Mouse (Mus musculus): Measurements from ENCODE around the gene Spg11. TPM values are rescaled to one million over a fixed set of nuclear protein-coding genes. Genes with fewer than 3 reads are reported as not detected.
A peak's percentile ranks its signal among the peaks of the same experiment; 100 is the strongest.
"Not testable (repeated sequence)": the region's sequence is repeated elsewhere in the genome, so short reads cannot be mapped to it uniquely, and the experiment has no call there.

Gene Spg11
- total and polyA plus RNA-seq, 2 experiments from 2014 or later = 4.9 to 20.1 TPM

DNA sequence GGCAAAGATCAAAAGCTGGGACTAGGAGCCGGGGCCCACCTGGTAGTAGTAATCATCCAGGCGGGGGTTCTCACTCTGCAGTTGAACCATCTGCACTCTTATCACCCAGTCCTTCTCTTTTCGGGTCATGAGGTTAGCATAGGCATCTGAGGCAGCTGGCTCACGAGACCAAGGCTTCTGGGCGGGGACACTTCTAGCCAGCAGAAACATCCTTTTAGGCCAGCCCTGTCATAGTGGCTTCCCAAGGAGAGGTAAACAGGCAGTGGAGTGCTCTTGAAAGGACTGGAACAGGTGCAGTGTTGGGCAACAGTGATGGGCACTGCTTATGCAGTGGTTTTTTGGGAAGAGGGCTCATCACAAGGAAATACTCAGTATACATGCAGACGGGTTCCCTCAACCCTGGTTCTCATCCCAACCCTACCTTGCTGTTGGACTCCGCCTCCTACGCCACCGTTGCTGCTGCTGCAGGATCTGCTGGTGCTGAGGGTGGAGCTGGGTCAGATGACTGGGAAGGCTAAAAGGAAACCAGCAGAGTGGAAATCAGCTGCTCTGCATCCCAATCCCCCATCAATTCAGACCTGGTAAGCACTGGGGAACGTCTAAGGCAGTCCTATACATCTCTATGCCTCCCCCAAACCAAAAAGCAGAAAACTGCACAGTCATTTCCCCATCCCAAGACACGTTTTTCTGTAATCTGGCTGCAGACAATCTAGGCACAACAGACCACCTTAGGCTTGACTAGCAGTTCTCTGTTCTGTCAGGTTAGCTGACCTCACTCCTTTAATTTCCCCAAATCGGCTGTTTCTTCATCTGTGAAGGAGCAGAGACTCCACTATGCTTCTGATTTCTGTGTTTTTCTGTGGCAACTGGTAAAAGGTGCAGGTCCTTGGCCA lies 7.7 kb upstream of the Spg11 start:
- 58% methylated on average over 12 of the region's 12 CpGs for WGBS
- no peaks in the 10 kb centered on the region for H3K9me3 ChIP-seq (ENCODE audit: low read length)
- no peak overlapping the region for H3K4me2 ChIP-seq (ENCODE audit: low read depth, low read length, poor library complexity, severe bottlenecking)
- no peak for TF ChIP-seq CTCF (IDR thresholded peaks at IDR 0.05)
- H3K9ac ChIP-seq (replicated peaks; ENCODE audit: low read length, poor library complexity, severe bottlenecking) = no peak overlapping the region
- H3K27ac ChIP-seq (ENCODE audit: low read depth, low read length) = no peak overlapping the region
- no peaks in the 10 kb centered on the region for H3K36me3 ChIP-seq (ENCODE audit: insufficient read depth, low read length)
- no peak overlapping the region for H3K4me3 ChIP-seq (ENCODE audit: low read depth, low read length)
- no peaks in the 10 kb centered on the region for H3K4me1 ChIP-seq (ENCODE audit: insufficient read depth, low read length)
- DNase-seq (ENCODE audit: low spot score) (no peak), ATAC-seq (ENCODE audit: low FRiP score) (no peak)
- H3K27me3 ChIP-seq (ENCODE audit: insufficient read depth, low read length) = no peaks in the 10 kb centered on the region

DNA sequence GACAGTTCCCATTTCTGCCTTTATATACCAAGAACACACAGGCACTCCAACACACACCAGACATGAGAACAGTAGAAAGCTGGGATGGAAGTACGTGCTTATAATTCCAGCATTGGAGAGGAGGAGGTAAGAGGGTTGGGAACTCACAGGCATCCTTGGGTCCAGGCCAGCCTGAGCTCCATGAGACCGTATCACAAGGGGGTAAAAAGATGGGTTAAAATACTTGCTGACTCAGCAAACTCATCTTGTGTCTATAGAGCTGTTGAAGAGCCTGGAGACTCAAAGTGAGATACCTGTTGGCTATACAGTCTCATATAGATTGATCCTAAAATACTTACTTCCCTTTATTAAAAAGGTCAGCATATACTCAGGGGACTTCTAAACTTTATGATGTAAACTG lies 1.3 kb downstream of the Spg11 start:
- no peak overlapping the region for H3K27ac ChIP-seq (ENCODE audit: low read depth, low read length)
- peak overlapping the region; percentile 96 for H3K4me3 ChIP-seq (ENCODE audit: low read depth, low read length)
- H3K4me1 ChIP-seq (ENCODE audit: insufficient read depth, low read length) = no peaks in the 10 kb centered on the region
- WGBS = 88% methylated on average over 2 of the region's 2 CpGs
- H3K9me3 ChIP-seq (ENCODE audit: low read length) = no peaks in the 10 kb centered on the region
- no peak overlapping the region for H3K9ac ChIP-seq (replicated peaks; ENCODE audit: low read length, poor library complexity, severe bottlenecking)
- DNase-seq (ENCODE audit: low spot score) (no peak), ATAC-seq (ENCODE audit: low FRiP score) (no peak)
- peak overlapping the region; percentile 57 for H3K4me2 ChIP-seq (ENCODE audit: low read depth, low read length, poor library complexity, severe bottlenecking)
- H3K27me3 ChIP-seq (ENCODE audit: insufficient read depth, low read length) = no peaks in the 10 kb centered on the region
- peaks cover 8% of the 10 kb centered on the region; the same call in 1 of the 2 replicates for H3K36me3 ChIP-seq (ENCODE audit: insufficient read depth, low read length)
- TF ChIP-seq CTCF (IDR thresholded peaks at IDR 0.05) = no peak

- 83% methylated on average over 4 of the region's 4 CpGs for WGBS
- no peaks in the 10 kb centered on the region for H3K9me3 ChIP-seq (ENCODE audit: low read length)
- no peak overlapping the region; the same call in 1 of the 2 replicates for H3K9ac ChIP-seq (replicated peaks; ENCODE audit: low read length, poor library complexity, severe bottlenecking)
- H3K4me3 ChIP-seq (ENCODE audit: low read depth, low read length) = no peak overlapping the region
- DNase-seq (ENCODE audit: low spot score) (no peak), ATAC-seq (ENCODE audit: low FRiP score) (no peak)
- H3K4me1 ChIP-seq (ENCODE audit: insufficient read depth, low read length) = no peaks in the 10 kb centered on the region
- no peak for TF ChIP-seq CTCF (IDR thresholded peaks at IDR 0.05)
- no peak overlapping the region for H3K4me2 ChIP-seq (ENCODE audit: low read depth, low read length, poor library complexity, severe bottlenecking)
- no peak overlapping the region for H3K27ac ChIP-seq (ENCODE audit: low read depth, low read length)
- H3K36me3 ChIP-seq (ENCODE audit: insufficient read depth, low read length) = peaks cover 32% of the 10 kb centered on the region
- no peaks in the 10 kb centered on the region for H3K27me3 ChIP-seq (ENCODE audit: insufficient read depth, low read length)
Measured at GRCm38 (mm10) chr2:122109714-122110113, 8.5 kb downstream of the Spg11 start.

GRCm38 (mm10) chr2:122108101-122108500 lies 10.1 kb downstream of the Spg11 start:
- no peak overlapping the region for H3K4me2 ChIP-seq (ENCODE audit: low read depth, low read length, poor library complexity, severe bottlenecking)
- H3K4me3 ChIP-seq (ENCODE audit: low read depth, low read length) = no peak overlapping the region
- DNase-seq (ENCODE audit: low spot score) = no peak
- H3K36me3 ChIP-seq (ENCODE audit: insufficient read depth, low read length) = peaks cover 27% of the 10 kb centered on the region
- no peaks in the 10 kb centered on the region for H3K9me3 ChIP-seq (ENCODE audit: low read length)
- 86% methylated on average over 14 of the region's 14 CpGs for WGBS
- H3K27me3 ChIP-seq (ENCODE audit: insufficient read depth, low read length) = no peaks in the 10 kb centered on the region
- no peak for TF ChIP-seq CTCF (IDR thresholded peaks at IDR 0.05)
- H3K4me1 ChIP-seq (ENCODE audit: insufficient read depth, low read length) = no peaks in the 10 kb centered on the region
- H3K27ac ChIP-seq (ENCODE audit: low read depth, low read length) = no peak overlapping the region
- no peak for ATAC-seq (ENCODE audit: low FRiP score)
- no peak overlapping the region for H3K9ac ChIP-seq (replicated peaks; ENCODE audit: low read length, poor library complexity, severe bottlenecking)

GRCm38 (mm10) chr2:122102070-122102469 lies 16.1 kb downstream of the Spg11 start:
- Histone ChIP-seq H3K27me3 (ENCODE audit: insufficient read depth, low read length) (no peaks in the 10 kb centered on the region), H3K4me2 (ENCODE audit: low read depth, low read length, poor library complexity, severe bottlenecking) (no peak overlapping the region), H3K9me3 (ENCODE audit: low read length) (no peaks in the 10 kb centered on the region), H3K4me1 (ENCODE audit: insufficient read depth, low read length) (no peaks in the 10 kb centered on the region), H3K9ac (replicated peaks; ENCODE audit: low read length, poor library complexity, severe bottlenecking) (no peak overlapping the region), H3K4me3 (ENCODE audit: low read depth, low read length) (no peak overlapping the region), H3K36me3 (ENCODE audit: insufficient read depth, low read length) (peaks cover 37% of the 10 kb centered on the region), H3K27ac (ENCODE audit: low read depth, low read length) (no peak overlapping the region)
- DNase-seq (ENCODE audit: low spot score) = no peak
- ATAC-seq (ENCODE audit: low FRiP score) = no peak
- peak; percentile 27; the same call in 1 of the 2 replicates for TF ChIP-seq CTCF (IDR thresholded peaks at IDR 0.05)

GRCm38 (mm10) chr2:122097686-122098085 lies 20.5 kb downstream of the Spg11 start:
- not testable (repeated sequence) for H3K27me3 ChIP-seq (ENCODE audit: insufficient read depth, low read length); H3K4me2 ChIP-seq (ENCODE audit: low read depth, low read length, poor library complexity, severe bottlenecking); H3K9me3 ChIP-seq (ENCODE audit: low read length); H3K4me1 ChIP-seq (ENCODE audit: insufficient read depth, low read length); H3K4me3 ChIP-seq (ENCODE audit: low read depth, low read length); ATAC-seq (ENCODE audit: low FRiP score); H3K27ac ChIP-seq (ENCODE audit: low read depth, low read length); DNase-seq (ENCODE audit: low spot score); H3K9ac ChIP-seq (replicated peaks; ENCODE audit: low read length, poor library complexity, severe bottlenecking)
- WGBS = 85% methylated on average over 5 of the region's 5 CpGs
- H3K36me3 ChIP-seq (ENCODE audit: insufficient read depth, low read length) = peaks cover 53% of the 10 kb centered on the region

Data from midbrain, postnatal 0 days (tissue).